Mouse (Mus musculus) kidney, embryonic 15.5 days (tissue): ENCODE measurements around the gene Zfp704. TPM values are rescaled to one million over a fixed set of nuclear protein-coding genes. Genes with fewer than 3 reads are reported as not detected.
A peak's percentile ranks its signal among the peaks of the same experiment; 100 is the strongest.
"Not testable (repeated sequence)": the region's sequence is repeated elsewhere in the genome, so short reads cannot be mapped to it uniquely, and the experiment has no call there.

Experiments
- ATAC-seq: fragments of 200-750 bp; cut with Nextera tagmentation; replicated peaks from 2 replicates; pipeline ENCODE4 v1.8.0; 2017; ENCODE audit warnings: moderate TSS enrichment; ENCODE audit not compliant: low FRiP score
- H3K27ac ChIP-seq: fragments of 300-500 bp; sonication (generic); 2 replicates; pipeline ENCODE4 v1.5.1; 2015; ENCODE audit warnings: mild to moderate bottlenecking, inconsistent platforms
- H3K27me3 ChIP-seq: fragments of 300-500 bp; sonication (generic); 2 replicates; pipeline ENCODE4 v1.6.1; 2015; ENCODE audit warnings: inconsistent platforms
- H3K36me3 ChIP-seq: fragments of 300-500 bp; sonication (generic); 2 replicates; pipeline ENCODE4 v1.6.1; 2015; ENCODE audit warnings: inconsistent platforms
- H3K4me1 ChIP-seq: fragments of 300-500 bp; sonication (generic); 2 replicates; pipeline ENCODE4 v1.6.1; 2015; ENCODE audit warnings: inconsistent platforms
- H3K4me2 ChIP-seq: fragments of 300-500 bp; sonication (generic); 2 replicates; pipeline ENCODE4 v1.6.1; 2015; ENCODE audit warnings: moderate library complexity, mild to moderate bottlenecking, inconsistent platforms
- H3K4me3 ChIP-seq: fragments of 300-500 bp; sonication (generic); replicated peaks from 2 replicates; pipeline ENCODE4 v1.5.1; 2015; ENCODE audit warnings: mild to moderate bottlenecking, inconsistent platforms
- H3K9ac ChIP-seq: fragments of 300-500 bp; sonication (generic); 2 replicates; pipeline ENCODE4 v1.6.1; 2015; ENCODE audit warnings: mild to moderate bottlenecking, inconsistent platforms
- H3K9me3 ChIP-seq: fragments of 300-500 bp; sonication (generic); replicated peaks from 2 replicates; pipeline ENCODE4 v1.6.1; 2016; ENCODE audit warnings: inconsistent platforms
- WGBS: fragments of 180-500 bp; shearing (Covaris S2); methylation state at CpG from one replicate; pipeline ENCODE4 v1.1.7; 2015; ENCODE audit warnings: mixed read lengths; 5-methylcytosine and 5-hydroxymethylcytosine counted together
- polyA plus RNA-seq: library from polyadenylated mRNA; unstranded; fragments of >200 nt; fragmentation: Nextera tagmentation; extraction: Ambion mirVana; gene quantifications from 2 replicates; pipeline ENCODE4 v1.2.1, GENCODE M21; 2015

Gene Zfp704
- polyA plus RNA-seq, 1 experiment from 2014 or later = 12.1 TPM

DNA sequence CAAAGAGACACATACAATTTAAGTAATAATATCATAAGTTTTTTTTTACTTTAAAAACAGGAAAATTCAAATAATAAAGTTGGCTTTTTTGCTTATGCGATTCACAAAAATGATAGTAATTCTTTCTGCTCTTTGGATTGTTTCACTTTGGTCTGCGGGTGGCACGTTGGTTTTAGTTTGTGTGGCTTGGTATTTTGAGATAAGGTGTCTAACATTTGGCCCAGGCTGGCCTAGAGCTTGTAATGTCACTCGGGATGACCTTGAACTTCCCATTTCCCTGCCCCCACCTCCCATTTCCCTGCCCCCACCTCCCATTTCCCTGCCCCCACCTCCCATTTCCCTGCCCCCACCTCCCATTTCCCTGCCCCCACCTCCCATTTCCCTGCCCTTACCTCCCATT, 39.1 kb downstream of the Zfp704 start:
- Histone ChIP-seq H3K9me3 (no peaks in the 10 kb centered on the region), H3K27ac (no peak overlapping the region), H3K4me3 (no peak overlapping the region), H3K36me3 (no peaks in the 10 kb centered on the region), H3K4me1 (peaks cover 56% of the 10 kb centered on the region), H3K4me2 (no peak overlapping the region), H3K9ac (no peak overlapping the region), H3K27me3 (no peaks in the 10 kb centered on the region)
- 87% methylated on average over 4 of the region's 4 CpGs for WGBS
- no peak for ATAC-seq

- H3K4me2 ChIP-seq, H3K27ac ChIP-seq, H3K36me3 ChIP-seq, ATAC-seq, H3K4me3 ChIP-seq, H3K27me3 ChIP-seq, H3K9ac ChIP-seq, H3K9me3 ChIP-seq: not testable (repeated sequence)
- H3K4me1 ChIP-seq = peaks cover 45% of the 10 kb centered on the region
- WGBS = 51% methylated on average over 4 of the region's 4 CpGs
Measured at GRCm38 (mm10) chr3:9569706-9570105, 40.2 kb downstream of the Zfp704 start.

DNA sequence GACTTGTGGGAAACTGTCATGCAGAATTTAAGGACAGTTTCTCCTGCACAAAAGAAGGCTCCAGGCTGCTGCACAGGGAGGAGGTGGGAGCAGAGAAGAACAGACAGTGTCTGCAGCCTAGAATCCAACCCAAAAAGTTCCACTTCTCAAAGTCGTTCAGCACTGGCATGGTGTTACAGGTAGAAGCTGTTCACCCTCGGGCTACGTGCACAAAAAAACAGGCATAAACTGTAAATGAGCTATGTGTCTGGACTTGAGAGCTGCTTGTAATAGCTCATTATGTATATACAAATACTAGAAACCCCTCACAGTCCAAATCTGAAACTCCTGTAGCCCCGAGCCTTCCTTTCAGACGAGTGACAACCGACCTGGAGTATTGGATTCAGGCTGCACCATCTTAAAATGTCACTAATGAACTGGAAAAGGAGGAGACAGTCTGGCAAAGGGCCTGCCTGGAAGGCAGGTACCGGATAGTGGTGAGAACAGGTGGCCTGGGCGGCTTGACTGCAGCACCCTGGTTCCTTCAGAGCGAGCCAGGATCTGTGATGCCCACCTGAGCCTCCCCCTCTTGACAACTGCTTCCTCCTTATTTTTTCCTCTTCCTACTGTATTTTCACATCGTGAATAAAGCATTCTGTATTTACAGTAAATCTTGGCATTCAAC, 41.2 kb downstream of the Zfp704 start:
- no peaks in the 10 kb centered on the region for H3K27me3 ChIP-seq
- no peak for ATAC-seq
- H3K4me1 ChIP-seq = peaks cover 36% of the 10 kb centered on the region
- H3K9ac ChIP-seq = no peak overlapping the region
- H3K9me3 ChIP-seq = no peaks in the 10 kb centered on the region
- no peaks in the 10 kb centered on the region for H3K36me3 ChIP-seq
- 63% methylated on average over 10 of the region's 10 CpGs for WGBS
- H3K4me3 ChIP-seq = no peak overlapping the region
- no peak overlapping the region for H3K4me2 ChIP-seq
- no peak overlapping the region; the same call in 1 of the 2 replicates for H3K27ac ChIP-seq

DNA sequence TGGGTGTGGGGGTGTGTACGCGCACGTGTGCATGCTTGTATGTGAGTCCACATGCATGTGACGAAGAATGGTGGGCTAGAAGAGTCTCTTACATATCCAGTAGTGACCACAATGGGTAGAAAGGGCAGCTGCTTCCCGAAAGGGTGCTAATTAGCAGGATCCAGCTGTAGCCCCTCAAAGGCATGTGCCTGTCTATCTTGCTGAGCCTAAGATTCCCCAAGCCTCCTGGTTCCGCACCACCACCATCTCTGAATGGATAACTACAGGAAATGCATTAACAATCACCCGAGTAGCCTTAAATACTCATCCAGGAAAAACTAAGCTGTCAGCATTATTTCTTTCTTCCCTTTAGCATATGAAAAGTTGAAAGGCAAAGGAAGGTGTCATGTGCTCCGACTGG, 41.9 kb downstream of the Zfp704 start:
- no peaks in the 10 kb centered on the region for H3K27me3 ChIP-seq
- peaks cover 34% of the 10 kb centered on the region for H3K4me1 ChIP-seq
- no peak for ATAC-seq
- H3K9me3 ChIP-seq = no peaks in the 10 kb centered on the region
- H3K4me3 ChIP-seq = no peak overlapping the region
- WGBS = 69% methylated on average over 8 of the region's 8 CpGs
- no peak overlapping the region for H3K4me2 ChIP-seq
- H3K36me3 ChIP-seq = no peaks in the 10 kb centered on the region
- H3K9ac ChIP-seq = no peak overlapping the region
- no peak overlapping the region; the same call in 1 of the 2 replicates for H3K27ac ChIP-seq

- no peak overlapping the region for H3K27ac ChIP-seq
- peaks cover 29% of the 10 kb centered on the region for H3K4me1 ChIP-seq
- H3K9ac ChIP-seq = no peak overlapping the region
- no peak for ATAC-seq
- 90% methylated on average over 3 of the region's 3 CpGs for WGBS
- H3K4me3 ChIP-seq = no peak overlapping the region
- no peaks in the 10 kb centered on the region for H3K36me3 ChIP-seq
- no peak overlapping the region for H3K4me2 ChIP-seq
- H3K27me3 ChIP-seq = no peaks in the 10 kb centered on the region
- H3K9me3 ChIP-seq = no peaks in the 10 kb centered on the region
Measured at GRCm38 (mm10) chr3:9566831-9567230, 43.1 kb downstream of the Zfp704 start.

GRCm38 (mm10) chr3:9563562-9563961, 46.3 kb downstream of the Zfp704 start:
- ATAC-seq = no peak

DNA sequence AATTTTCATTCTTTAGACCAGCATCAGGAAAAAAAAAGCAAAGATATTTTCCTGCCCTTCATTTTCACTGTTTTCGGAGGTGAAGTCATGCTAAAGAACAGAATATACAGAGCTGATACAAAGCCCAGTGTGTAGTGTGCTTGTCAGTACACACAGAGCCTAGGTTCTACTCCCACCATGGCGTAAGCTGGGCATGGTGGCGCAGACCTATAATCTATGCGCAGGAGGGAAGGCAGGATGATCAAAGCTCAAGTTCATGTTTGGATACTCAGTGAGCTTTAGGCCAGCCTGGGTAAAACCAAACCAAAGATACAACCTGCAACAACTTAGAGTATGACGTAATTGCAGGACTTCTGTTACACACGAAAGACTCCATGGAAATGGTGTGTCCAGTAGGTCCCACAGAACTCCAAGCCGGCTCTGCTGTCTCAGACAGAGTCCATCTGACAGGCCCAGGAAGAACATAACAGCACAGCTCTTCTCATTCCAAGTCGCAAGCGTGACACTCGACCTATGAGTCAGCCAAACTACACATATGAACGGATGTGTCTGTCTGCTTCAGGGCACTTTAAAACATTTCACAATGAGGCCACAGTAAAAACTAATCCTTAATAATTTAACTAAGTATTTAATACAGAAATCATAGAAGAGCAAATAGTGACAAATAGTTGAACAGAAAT, 47.1 kb downstream of the Zfp704 start:
- H3K4me3 ChIP-seq = no peak overlapping the region
- 0 out of 2 replicates have a peak, but pooled peaks have one; percentile 2 for ATAC-seq
- 75% methylated on average over 11 of the region's 11 CpGs for WGBS
- no peaks in the 10 kb centered on the region for H3K36me3 ChIP-seq
- no peaks in the 10 kb centered on the region for H3K9me3 ChIP-seq
- no peaks in the 10 kb centered on the region for H3K27me3 ChIP-seq
- H3K9ac ChIP-seq = no peak overlapping the region
- H3K27ac ChIP-seq = no peak overlapping the region
- peaks cover 9% of the 10 kb centered on the region for H3K4me1 ChIP-seq
- no peak overlapping the region for H3K4me2 ChIP-seq

More at GRCm38 (mm10) chr3:9563562-9563961, 46.3 kb downstream of the Zfp704 start:
- Histone ChIP-seq H3K9ac (no peak overlapping the region), H3K4me2 (no peak overlapping the region), H3K36me3 (no peaks in the 10 kb centered on the region), H3K4me1 (peaks cover 16% of the 10 kb centered on the region), H3K27ac (no peak overlapping the region), H3K9me3 (no peaks in the 10 kb centered on the region), H3K4me3 (no peak overlapping the region), H3K27me3 (no peaks in the 10 kb centered on the region)
- 72% methylated on average over 7 of the region's 7 CpGs for WGBS

- no peaks in the 10 kb centered on the region for H3K27me3 ChIP-seq
- no peak overlapping the region for H3K9ac ChIP-seq
- no peaks in the 10 kb centered on the region for H3K36me3 ChIP-seq
- H3K27ac ChIP-seq = no peak overlapping the region
- no peaks in the 10 kb centered on the region for H3K9me3 ChIP-seq
- no peak overlapping the region for H3K4me3 ChIP-seq
- peaks cover 8% of the 10 kb centered on the region for H3K4me1 ChIP-seq
- no peak overlapping the region for H3K4me2 ChIP-seq
- WGBS = 50% methylated on average over 6 of the region's 6 CpGs
- no peak for ATAC-seq
Measured at GRCm38 (mm10) chr3:9557778-9558560, 51.9 kb downstream of the Zfp704 start.

- no peak overlapping the region for H3K4me3 ChIP-seq
- H3K27me3 ChIP-seq = no peaks in the 10 kb centered on the region
- no peak for ATAC-seq
- 22% methylated on average over 5 of the region's 5 CpGs for WGBS
- H3K9me3 ChIP-seq = no peaks in the 10 kb centered on the region
- no peak overlapping the region for H3K4me2 ChIP-seq
- H3K36me3 ChIP-seq = no peaks in the 10 kb centered on the region
- H3K27ac ChIP-seq = no peak overlapping the region
- H3K9ac ChIP-seq = no peak overlapping the region
- peaks cover 22% of the 10 kb centered on the region for H3K4me1 ChIP-seq
Measured at GRCm38 (mm10) chr3:9556137-9556536, 53.7 kb downstream of the Zfp704 start.

DNA sequence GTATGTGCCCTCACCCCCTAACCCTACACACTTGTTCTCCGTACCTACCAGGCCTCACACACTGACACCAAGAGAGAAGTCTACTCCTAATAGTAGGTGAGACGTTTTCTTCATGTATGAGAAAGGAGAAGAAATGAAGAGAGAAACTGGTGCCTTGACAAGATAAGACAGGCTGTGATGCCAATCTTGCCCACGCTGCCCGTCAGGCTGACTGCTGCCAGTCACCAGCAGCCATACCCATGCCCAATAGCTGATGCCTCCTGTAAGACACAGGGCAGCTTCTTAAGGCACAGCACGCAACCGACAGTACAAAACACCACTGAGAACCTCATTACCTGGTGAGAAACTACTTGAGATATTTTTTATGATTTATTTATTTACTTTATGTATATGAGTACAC, 55.0 kb downstream of the Zfp704 start:
- H3K9me3 ChIP-seq = no peaks in the 10 kb centered on the region
- no peak overlapping the region for H3K4me3 ChIP-seq
- no peak for ATAC-seq
- no peaks in the 10 kb centered on the region for H3K36me3 ChIP-seq
- H3K4me1 ChIP-seq = peaks cover 33% of the 10 kb centered on the region
- H3K9ac ChIP-seq = no peak overlapping the region
- WGBS = 92% methylated on average over 6 of the region's 6 CpGs
- H3K27me3 ChIP-seq = no peaks in the 10 kb centered on the region
- H3K4me2 ChIP-seq = no peak overlapping the region
- H3K27ac ChIP-seq = no peak overlapping the region

DNA sequence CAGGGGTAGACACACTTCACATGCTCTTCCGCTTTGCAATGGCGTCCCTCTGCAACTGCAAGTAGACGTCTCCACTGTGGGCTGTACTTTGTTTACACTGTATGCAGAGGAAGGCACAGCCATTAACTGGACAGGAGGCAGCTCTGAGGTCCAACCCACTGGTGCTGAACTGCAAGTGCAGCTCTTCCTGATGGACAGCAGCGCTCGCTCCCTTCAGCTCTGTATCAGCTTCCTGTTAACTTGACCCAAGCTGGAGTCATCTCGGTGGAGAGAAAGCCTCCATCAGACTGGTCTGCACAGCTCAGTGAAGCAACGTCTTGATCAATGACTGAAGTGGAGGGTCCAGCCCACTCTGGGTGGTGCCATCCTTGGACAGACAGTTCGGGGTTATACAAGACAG, 57.6 kb downstream of the Zfp704 start:
- Histone ChIP-seq H3K36me3 (no peaks in the 10 kb centered on the region), H3K27me3 (no peaks in the 10 kb centered on the region), H3K4me2 (no peak overlapping the region), H3K4me1 (peaks cover 48% of the 10 kb centered on the region), H3K27ac (no peak overlapping the region), H3K9ac (no peak overlapping the region), H3K9me3 (no peaks in the 10 kb centered on the region), H3K4me3 (no peak overlapping the region)
- 31% methylated on average over 8 of the region's 8 CpGs for WGBS
- ATAC-seq = peak; percentile 75

GRCm38 (mm10) chr3:9550930-9551329, 59.0 kb downstream of the Zfp704 start:
- Histone ChIP-seq H3K27ac (no peak overlapping the region), H3K27me3 (no peaks in the 10 kb centered on the region), H3K4me1 (peaks cover 52% of the 10 kb centered on the region), H3K36me3 (no peaks in the 10 kb centered on the region), H3K4me3 (no peak overlapping the region), H3K9me3 (no peaks in the 10 kb centered on the region), H3K4me2 (no peak overlapping the region), H3K9ac (no peak overlapping the region)
- no peak for ATAC-seq
- WGBS = 76% methylated on average over 1 of the region's 1 CpGs
